Mouse (Mus musculus): ENCODE measurements at regions not wholly inside any gene's neighbourhood (a gene's known extent, or its start where the extent isn't known, plus 50 kb on each side); places are given as distances from the start of the nearest gene placed in this dataset.

DNA sequence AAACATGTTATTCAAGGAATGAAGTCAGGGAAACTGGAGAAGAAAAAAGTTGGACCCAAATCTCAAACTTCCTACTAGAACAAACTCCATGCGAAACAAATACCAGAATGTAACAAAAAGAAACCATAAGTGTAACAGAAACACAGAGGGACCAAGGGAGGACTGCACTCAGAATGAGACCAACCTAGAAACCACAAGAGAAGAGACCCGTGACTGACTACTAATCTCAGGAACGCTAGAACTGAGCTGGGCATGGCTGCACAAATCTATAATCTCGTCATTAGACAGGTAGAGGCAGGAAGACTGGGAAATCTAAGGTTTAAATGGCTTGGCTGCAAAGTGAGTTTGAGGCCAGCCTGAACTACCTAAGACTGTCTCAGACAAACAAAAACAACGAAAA lies 298.5 kb downstream of the Rps24 start:
- TF ChIP-seq ETS1 (IDR thresholded peaks at IDR 0.05; ENCODE audit: low read depth, low read length) (no peak), UBTF (IDR thresholded peaks at IDR 0.05; ENCODE audit: borderline replicate concordance, insufficient read depth, low read depth, low read length) (no peak), CTCF (IDR thresholded peaks at IDR 0.05 in 2 of 3, conservative IDR thresholded peaks at IDR 0.05 in 1 of 3; ENCODE audit: control insufficient read depth in 1 of 3, insufficient read depth in 1 of 3, low read depth in 2 of 3, low read length in 3 of 3, poor library complexity in 1 of 3, severe bottlenecking in 1 of 3) (no peak), CHD2 (IDR thresholded peaks at IDR 0.05; ENCODE audit: low read length) (no peak), POLR2AphosphoS2 (IDR thresholded peaks at IDR 0.05; ENCODE audit: low read length) (no peak), ZNF384 (IDR thresholded peaks at IDR 0.05; ENCODE audit: low read depth, low read length) (no peak), E2F4 (IDR thresholded peaks at IDR 0.05; ENCODE audit: borderline replicate concordance, low read depth, low read length) (no peak), ZMIZ1 (IDR thresholded peaks at IDR 0.05; ENCODE audit: low read depth, low read length) (no peak)
